Mouse (Mus musculus) ES-E14 (cell line): ENCODE data around the gene Rnf185. TPM values are rescaled to one million over a fixed set of nuclear protein-coding genes. Genes with fewer than 3 reads are reported as not detected.

Experiments used
- DNase-seq: peaks from one replicate; pipeline ENCODE4 v3.0.0-alpha.2; 2013; ENCODE audit warnings: low read depth, low spot score
- H3K27ac ChIP-seq: 2 replicates; pipeline ENCODE4 v1.5.1; 2012; ENCODE audit warnings: low read depth, mild to moderate bottlenecking, low read length, moderate library complexity, mixed read lengths; ENCODE audit not compliant: poor library complexity, insufficient read depth, severe bottlenecking
- H3K36me3 ChIP-seq: 2 replicates; pipeline ENCODE4 v1.6.1; 2012; ENCODE audit warnings: mild to moderate bottlenecking, low read length, moderate library complexity, mixed read lengths; ENCODE audit not compliant: control insufficient read depth, poor library complexity, insufficient read depth, severe bottlenecking
- H3K4me1 ChIP-seq, 2 experiments: fragments of 150-350 bp in 1 of 2; sonication (generic) in 1 of 2; 2 replicates each; pipeline ENCODE4 v1.6.1; 2012; ENCODE audit warnings: low read length in 2 of 2, mild to moderate bottlenecking in 1 of 2, mixed read lengths in 1 of 2; ENCODE audit not compliant: control insufficient read depth in 2 of 2, insufficient read depth in 2 of 2, poor library complexity in 1 of 2
- H3K4me3 ChIP-seq, 2 experiments: fragments of 150-350 bp in 1 of 2; sonication (generic) in 1 of 2; 2 replicates each; pipeline ENCODE4 v1.5.1; 2012; ENCODE audit warnings: low read length in 2 of 2, low read depth in 1 of 2, mild to moderate bottlenecking in 1 of 2, mixed read lengths in 1 of 2; ENCODE audit not compliant: insufficient read depth in 1 of 2, poor library complexity in 1 of 2, severe bottlenecking in 1 of 2
- H3K9ac ChIP-seq: 2 replicates; pipeline ENCODE4 v1.6.1; 2012; ENCODE audit warnings: low read depth, mild to moderate bottlenecking, low read length, mixed read lengths; ENCODE audit not compliant: poor library complexity, insufficient read depth, severe bottlenecking
- H3K9me3 ChIP-seq: fragments of 150-350 bp; sonication (generic); 2 replicates; pipeline ENCODE4 v1.6.1; 2012; ENCODE audit warnings: low read depth, mild to moderate bottlenecking, low read length; ENCODE audit not compliant: control insufficient read depth, insufficient read depth
- CHD2 ChIP-seq: IDR thresholded peaks from 2 replicates; pipeline ENCODE4 v1.6.1; 2014; ENCODE audit warnings: mild to moderate bottlenecking, low read depth, low read length, inconsistent platforms
- HCFC1 ChIP-seq: IDR thresholded peaks from 2 replicates; pipeline ENCODE4 v1.6.1; 2012; ENCODE audit warnings: low read length, inconsistent platforms, borderline replicate concordance; ENCODE audit not compliant: insufficient read depth
- MAFK ChIP-seq: IDR thresholded peaks from 2 replicates; pipeline ENCODE4 v1.6.1; 2014; ENCODE audit warnings: mild to moderate bottlenecking, low read depth, low read length, inconsistent platforms; ENCODE audit not compliant: insufficient read depth
- ZC3H11A ChIP-seq: IDR thresholded peaks from 2 replicates; pipeline ENCODE4 v1.6.1; 2012; ENCODE audit warnings: low read depth, mild to moderate bottlenecking, inconsistent platforms, low read length, borderline replicate concordance
- ZNF384 ChIP-seq: IDR thresholded peaks from 2 replicates; pipeline ENCODE4 v1.6.1; 2012; ENCODE audit warnings: low read depth, low read length, inconsistent platforms
- in situ Hi-C, 2 experiments: fragments of 600-800 bp; cut with MboI; formaldehyde crosslinking; loops; one replicate each; pipeline ENCODE4 v1.15.1; 2025; ENCODE audit warnings: low sequenced_read_pairs in 2 of 2, inconsistent platforms in 1 of 2; ENCODE audit not compliant: unreplicated experiment in 2 of 2
- total RNA-seq: library from RNA; depleted of rRNA; stranded (reverse); fragments of 300-350 nt; gene quantifications from 2 replicates; pipeline ENCODE4 v1.2.3, GENCODE M21; 2012

Gene Rnf185
- total RNA-seq, 1 experiment, result 15.5 TPM

- peaks cover 3 to 4% of the 10 kb centered on the region in 2 experiments; a peak in 3 of 4 replicates for H3K4me1 ChIP-seq
- H3K36me3 ChIP-seq, result peaks cover 5% of the 10 kb centered on the region; the same call in 1 of the 2 replicates
- DNase-seq, result no peak
- H3K4me3 ChIP-seq, result no peak overlapping the region
- in situ Hi-C loops, result no loop called here
- no peaks in the 10 kb centered on the region for H3K9me3 ChIP-seq
- H3K9ac ChIP-seq, result no peak overlapping the region
- no peak for TF ChIP-seq MAFK
- H3K27ac ChIP-seq, result no peak overlapping the region
Measured at GRCm38 (mm10) chr11:3381148-3381814, 70.9 kb downstream of the Rnf185 start.

GRCm38 (mm10) chr11:3379427-3379826, 72.7 kb downstream of the Rnf185 start:
- in situ Hi-C loops, result no loop called here
- Histone ChIP-seq H3K4me1 (peaks cover 3 to 20% of the 10 kb centered on the region in 2 experiments), H3K36me3 (0 out of 2 replicates have a peak, but pooled peaks cover 3% of the 10 kb centered on the region), H3K4me3 (no peak overlapping the region), H3K9ac (no peak overlapping the region), H3K27ac (no peak overlapping the region), H3K9me3 (no peaks in the 10 kb centered on the region)
- TF ChIP-seq MAFK, result no peak
- no peak for TF ChIP-seq ZC3H11A
- no peak for TF ChIP-seq CHD2
- no peak for TF ChIP-seq HCFC1
- no peak for TF ChIP-seq ZNF384
- no peak for DNase-seq

- no peaks in the 10 kb centered on the region for H3K9me3 ChIP-seq
- H3K27ac ChIP-seq, result no peak overlapping the region
- H3K9ac ChIP-seq, result no peak overlapping the region
- H3K4me1 ChIP-seq, result peaks cover 0 to 28% of the 10 kb centered on the region in 2 experiments; a peak in 2 of 4 replicates
- no peak overlapping the region for H3K4me3 ChIP-seq
- DNase-seq, result no peak
- in situ Hi-C loops, result no loop called here
- no peak for TF ChIP-seq MAFK
- TF ChIP-seq HCFC1, result no peak
- no peak for TF ChIP-seq ZC3H11A
- TF ChIP-seq CHD2, result no peak
- no peak for TF ChIP-seq ZNF384
- 0 out of 2 replicates have a peak, but pooled peaks cover 2% of the 10 kb centered on the region for H3K36me3 ChIP-seq
Measured at GRCm38 (mm10) chr11:3374741-3375140, 77.4 kb downstream of the Rnf185 start.

- H3K36me3 ChIP-seq, result 0 out of 2 replicates have a peak, but pooled peaks cover 2% of the 10 kb centered on the region
- DNase-seq, result no peak
- no peak overlapping the region for H3K27ac ChIP-seq
- no peak overlapping the region; the same call in 1 of the 2 replicates for H3K9ac ChIP-seq
- TF ChIP-seq CHD2 (no peak), HCFC1 (no peak), ZNF384 (no peak), ZC3H11A (no peak), MAFK (no peak)
- in situ Hi-C loops, result no loop called here
- H3K4me1 ChIP-seq, result peaks cover 4 to 31% of the 10 kb centered on the region in 2 experiments; a peak in 3 of 4 replicates
- no peaks in the 10 kb centered on the region for H3K9me3 ChIP-seq
- H3K4me3 ChIP-seq, result no peak overlapping the region
Measured at GRCm38 (mm10) chr11:3374293-3374645, 77.9 kb downstream of the Rnf185 start.

GRCm38 (mm10) chr11:3373591-3374292, 78.4 kb downstream of the Rnf185 start:
- H3K27ac ChIP-seq, result no peak overlapping the region
- H3K9me3 ChIP-seq, result no peaks in the 10 kb centered on the region
- in situ Hi-C loops, result no loop called here
- peaks cover 9 to 37% of the 10 kb centered on the region in 2 experiments for H3K4me1 ChIP-seq
- H3K36me3 ChIP-seq, result peaks cover 2% of the 10 kb centered on the region; the same call in 1 of the 2 replicates
- TF ChIP-seq HCFC1 (no peak), MAFK (no peak), CHD2 (no peak), ZC3H11A (no peak), ZNF384 (no peak)
- no peak overlapping the region; the same call in 1 of the 2 replicates for H3K9ac ChIP-seq
- DNase-seq, result no peak
- H3K4me3 ChIP-seq, result no peak overlapping the region
